Mouse (Mus musculus) intestine, embryonic 14.5 days (tissue): ENCODE results near the gene Bnc2. TPM values are rescaled to one million over a fixed set of nuclear protein-coding genes. Genes with fewer than 3 reads are reported as not detected.

ENCODE experiments used
- ATAC-seq: fragments of 200-750 bp; cut with Nextera tagmentation; replicated peaks from 2 replicates; pipeline ENCODE4 v1.8.0; 2017; ENCODE audit warnings: low read depth, moderate number of reproducible peaks, moderate TSS enrichment, moderate library complexity; ENCODE audit not compliant: low FRiP score, low TSS enrichment
- DNase-seq: peaks from one replicate; pipeline ENCODE4 v3.0.0-alpha.2; 2018; ENCODE audit warnings: low spot score
- H3K27ac ChIP-seq: fragments of 300-500 bp; sonication (generic); 2 replicates; pipeline ENCODE4 v1.5.1; 2014; ENCODE audit warnings: low read depth, mild to moderate bottlenecking, control low read depth
- H3K27me3 ChIP-seq: fragments of 300-500 bp; sonication (generic); replicated peaks from 2 replicates; pipeline ENCODE4 v1.6.1; 2014; ENCODE audit warnings: low read length, control low read depth; ENCODE audit not compliant: control insufficient read depth, insufficient read depth
- H3K36me3 ChIP-seq: fragments of 300-500 bp; sonication (generic); 2 replicates; pipeline ENCODE4 v1.6.1; 2014; ENCODE audit warnings: low read length, control low read depth; ENCODE audit not compliant: control insufficient read depth, insufficient read depth
- H3K4me1 ChIP-seq: fragments of 300-500 bp; sonication (generic); replicated peaks from 2 replicates; pipeline ENCODE4 v1.6.1; 2014; ENCODE audit warnings: low read length, control low read depth, mixed read lengths; ENCODE audit not compliant: control insufficient read depth, insufficient read depth
- H3K4me2 ChIP-seq: fragments of 300-500 bp; sonication (generic); 2 replicates; pipeline ENCODE4 v1.6.1; 2014; ENCODE audit warnings: low read length
- H3K4me3 ChIP-seq: fragments of 300-500 bp; sonication (generic); 2 replicates; pipeline ENCODE4 v1.5.1; 2014; ENCODE audit warnings: low read depth, low read length, control low read depth, mixed read lengths
- H3K9ac ChIP-seq: fragments of 300-500 bp; sonication (generic); 2 replicates; pipeline ENCODE4 v1.6.1; 2014; ENCODE audit warnings: mild to moderate bottlenecking, low read length
- H3K9me3 ChIP-seq: fragments of 300-500 bp; sonication (generic); 2 replicates; pipeline ENCODE4 v1.6.1; 2016; ENCODE audit warnings: low read length, control low read depth; ENCODE audit not compliant: control insufficient read depth
- WGBS: fragments of 180-500 bp; shearing (Covaris S2); extraction: QIAGEN DNeasy Blood & Tissue Kit; methylation state at CpG from one replicate; pipeline ENCODE4 v1.1.7; 2014; 5-methylcytosine and 5-hydroxymethylcytosine counted together
- polyA plus RNA-seq: library from polyadenylated mRNA; unstranded; fragments of >200 nt; fragmentation: Nextera tagmentation; extraction: Ambion mirVana; gene quantifications from 2 replicates; pipeline ENCODE4 v1.2.1, GENCODE M21; 2014

Bnc2 gene
- polyA plus RNA-seq, 1 experiment from 2014 or later, result 24.3 TPM

GRCm38 (mm10) chr4:84282651-84283050 lies 392.4 kb downstream of the Bnc2 start:
- no peaks in the 10 kb centered on the region for H3K4me1 ChIP-seq
- DNase-seq, result no peak
- no peaks in the 10 kb centered on the region for H3K36me3 ChIP-seq
- no peak overlapping the region for H3K4me3 ChIP-seq
- no peak overlapping the region for H3K9ac ChIP-seq
- ATAC-seq, result no peak
- H3K27ac ChIP-seq, result no peak overlapping the region
- H3K9me3 ChIP-seq, result no peaks in the 10 kb centered on the region
- no peak overlapping the region for H3K4me2 ChIP-seq
- no peaks in the 10 kb centered on the region for H3K27me3 ChIP-seq
- 55% methylated on average over 2 of the region's 2 CpGs for WGBS

DNA sequence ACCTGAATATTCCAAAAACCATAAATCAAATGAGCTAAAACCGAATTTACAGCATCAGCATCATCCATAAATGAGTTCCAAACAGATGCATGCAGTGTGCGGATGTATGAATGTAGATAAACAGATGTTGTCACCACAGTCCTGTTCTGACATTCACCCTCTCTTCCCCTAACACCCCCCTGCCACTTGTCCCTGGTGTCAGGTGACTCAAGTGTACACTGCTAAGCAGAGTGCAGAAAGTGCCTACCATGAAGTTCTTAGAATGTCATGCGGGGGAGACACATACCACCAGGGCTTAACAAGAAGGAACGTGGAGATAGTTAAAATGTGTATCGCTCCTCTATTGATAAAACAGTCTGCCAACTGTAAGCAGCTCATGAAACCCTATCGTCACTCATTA lies 396.9 kb downstream of the Bnc2 start:
- no peak overlapping the region for H3K4me3 ChIP-seq
- no peak overlapping the region for H3K9ac ChIP-seq
- no peak overlapping the region for H3K4me2 ChIP-seq
- no peak overlapping the region for H3K27ac ChIP-seq
- H3K36me3 ChIP-seq, result peaks cover 5% of the 10 kb centered on the region; the same call in 1 of the 2 replicates
- ATAC-seq, result no peak
- WGBS, result 58% methylated on average over 6 of the region's 6 CpGs
- H3K4me1 ChIP-seq, result no peaks in the 10 kb centered on the region
- no peaks in the 10 kb centered on the region for H3K9me3 ChIP-seq
- no peaks in the 10 kb centered on the region for H3K27me3 ChIP-seq
- no peak for DNase-seq

DNA sequence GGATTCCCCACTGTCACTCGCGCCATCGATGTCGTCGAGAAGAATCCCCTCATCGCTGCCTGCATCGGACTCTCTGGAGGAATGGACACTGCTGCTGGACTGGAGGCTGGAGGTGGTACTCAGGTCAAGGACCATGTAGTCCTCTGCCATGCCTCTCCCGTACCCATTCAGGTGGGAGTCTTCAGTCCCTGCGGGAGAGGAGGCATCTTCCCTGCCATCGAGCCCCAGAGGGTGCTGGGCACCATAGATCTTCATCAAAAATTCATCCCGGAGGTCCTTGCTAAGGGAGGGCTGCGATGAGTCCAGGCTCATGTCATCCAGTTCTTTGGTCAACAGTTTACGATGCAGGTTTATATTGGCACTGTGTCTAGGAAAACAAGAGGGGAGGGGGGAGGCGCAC lies 399.0 kb downstream of the Bnc2 start:
- Histone ChIP-seq H3K27ac (no peak overlapping the region), H3K36me3 (peaks cover 5% of the 10 kb centered on the region; the same call in 1 of the 2 replicates), H3K4me1 (no peaks in the 10 kb centered on the region), H3K9me3 (no peaks in the 10 kb centered on the region), H3K4me2 (no peak overlapping the region), H3K9ac (no peak overlapping the region), H3K27me3 (no peaks in the 10 kb centered on the region), H3K4me3 (no peak overlapping the region)
- no peak for ATAC-seq
- WGBS, result 88% methylated on average over 14 of the region's 14 CpGs
- DNase-seq, result no peak

- peaks cover 5% of the 10 kb centered on the region; the same call in 1 of the 2 replicates for H3K36me3 ChIP-seq
- H3K9ac ChIP-seq, result no peak overlapping the region
- no peak overlapping the region for H3K27ac ChIP-seq
- no peaks in the 10 kb centered on the region for H3K9me3 ChIP-seq
- no peak for DNase-seq
- ATAC-seq, result no peak
- no peaks in the 10 kb centered on the region for H3K27me3 ChIP-seq
- no peaks in the 10 kb centered on the region for H3K4me1 ChIP-seq
- H3K4me3 ChIP-seq, result no peak overlapping the region
- 61% methylated on average over 3 of the region's 3 CpGs for WGBS
- no peak overlapping the region for H3K4me2 ChIP-seq
Observed at GRCm38 (mm10) chr4:84274158-84274557, 400.9 kb downstream of the Bnc2 start.

- 35% methylated on average over 2 of the region's 2 CpGs for whole genome bisulfite sequencing
- Histone ChIP-seq H3K9me3 (no peaks in the 10 kb centered on the region), H3K27me3 (no peaks in the 10 kb centered on the region), H3K27ac (no peak overlapping the region), H3K4me1 (no peaks in the 10 kb centered on the region), H3K4me2 (no peak overlapping the region), H3K4me3 (no peak overlapping the region), H3K36me3 (peaks cover 5% of the 10 kb centered on the region; the same call in 1 of the 2 replicates), H3K9ac (no peak overlapping the region)
- no peak for ATAC-seq
- DNase-seq, result no peak
Observed at GRCm38 (mm10) chr4:84272867-84273266, 402.2 kb downstream of the Bnc2 start.

- Histone ChIP-seq H3K27ac (no peak overlapping the region), H3K4me1 (no peaks in the 10 kb centered on the region), H3K9ac (no peak overlapping the region), H3K4me2 (no peak overlapping the region), H3K36me3 (no peaks in the 10 kb centered on the region), H3K4me3 (no peak overlapping the region), H3K27me3 (no peaks in the 10 kb centered on the region), H3K9me3 (no peaks in the 10 kb centered on the region)
- WGBS, result 72% methylated on average over 6 of the region's 6 CpGs
- ATAC-seq, result no peak
- DNase-seq, result no peak
Observed at GRCm38 (mm10) chr4:84269845-84270244, 405.2 kb downstream of the Bnc2 start.

DNA sequence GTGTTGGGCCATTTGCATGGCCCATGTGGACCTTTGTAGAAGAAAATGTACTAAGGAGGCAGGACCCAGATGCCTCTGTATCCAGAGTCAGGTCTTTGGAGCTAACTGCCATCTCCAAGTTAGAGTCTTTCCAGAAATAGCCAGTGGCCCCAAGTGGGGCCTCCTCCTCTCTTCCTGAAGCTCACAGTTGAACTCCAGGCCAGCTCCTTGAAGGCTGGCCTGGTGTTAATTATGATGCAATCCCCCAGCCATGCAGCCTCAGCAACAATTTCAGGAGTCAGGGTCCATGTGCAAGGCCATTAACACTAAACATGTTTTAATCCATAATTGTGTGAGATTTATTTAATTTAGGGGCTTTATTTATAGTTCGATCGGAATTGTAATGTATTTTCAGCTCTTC lies 427.7 kb downstream of the Bnc2 start:
- Histone ChIP-seq H3K4me2 (no peak overlapping the region), H3K4me1 (peaks cover 10% of the 10 kb centered on the region; the same call in 1 of the 2 replicates), H3K27ac (no peak overlapping the region), H3K36me3 (no peaks in the 10 kb centered on the region), H3K9me3 (no peaks in the 10 kb centered on the region), H3K4me3 (no peak overlapping the region), H3K9ac (no peak overlapping the region), H3K27me3 (no peaks in the 10 kb centered on the region)
- no peak for ATAC-seq
- WGBS, result 82% methylated on average over 2 of the region's 2 CpGs
- no peak for DNase-seq

DNA sequence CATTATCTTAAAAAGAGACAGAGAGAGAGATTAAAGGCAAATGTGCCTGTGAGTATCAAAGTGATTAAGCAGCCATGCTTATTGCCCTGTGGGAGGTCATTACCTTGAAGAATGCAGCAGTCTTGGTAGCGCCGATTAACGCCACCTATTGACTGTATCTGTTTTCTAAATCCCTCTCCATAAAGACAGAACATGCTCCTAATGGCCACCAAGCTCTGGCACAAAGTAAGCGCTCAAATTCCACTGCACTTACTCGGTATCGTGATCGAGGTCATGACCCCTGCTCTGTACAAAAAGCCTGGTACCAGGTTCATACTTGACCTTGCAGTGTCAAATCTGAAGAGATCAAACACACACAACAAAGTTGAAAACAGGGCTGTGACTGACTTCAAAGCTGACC lies 442.7 kb downstream of the Bnc2 start:
- ATAC-seq (no peak), DNase-seq (no peak)
- Histone ChIP-seq H3K27ac (no peak overlapping the region), H3K9ac (no peak overlapping the region), H3K4me1 (no peaks in the 10 kb centered on the region), H3K9me3 (no peaks in the 10 kb centered on the region), H3K4me2 (no peak overlapping the region), H3K4me3 (no peak overlapping the region), H3K27me3 (no peaks in the 10 kb centered on the region), H3K36me3 (no peaks in the 10 kb centered on the region)
- 66% methylated on average over 7 of the region's 7 CpGs for WGBS

- Histone ChIP-seq H3K4me2 (no peak overlapping the region), H3K36me3 (no peaks in the 10 kb centered on the region), H3K4me1 (no peaks in the 10 kb centered on the region), H3K27ac (no peak overlapping the region), H3K4me3 (no peak overlapping the region), H3K9ac (no peak overlapping the region), H3K9me3 (no peaks in the 10 kb centered on the region), H3K27me3 (no peaks in the 10 kb centered on the region)
- WGBS, result 86% methylated on average over 2 of the region's 2 CpGs
- DNase-seq (no peak), ATAC-seq (no peak)
Observed at GRCm38 (mm10) chr4:84231251-84231650, 443.8 kb downstream of the Bnc2 start.
